Mouse (Mus musculus): ENCODE results near the gene Tsen54. TPM values are rescaled to one million over a fixed set of nuclear protein-coding genes. Genes with fewer than 3 reads are reported as not detected.

Gene Tsen54
- total RNA-seq (2012; rRNA removed) = 63.6 and 64.4 TPM in 2 replicates

GRCm38 (mm10) chr11:115814605-115815450, at the start of gene Tsen54:
Gene Tsen54, plus strand, starts transcription at chr11:115814724.
- Histone ChIP-seq H3K36me3 (ENCODE audit: control insufficient read depth, insufficient read depth, low read length, poor library complexity, severe bottlenecking) (peaks cover 13% of the 10 kb centered on the region), H3K9me3 (ENCODE audit: control insufficient read depth, insufficient read depth, low read depth, low read length) (no peaks in the 10 kb centered on the region), H3K4me1 (ENCODE audit: control insufficient read depth in 2 of 2, insufficient read depth in 2 of 2, low read length in 2 of 2, poor library complexity in 1 of 2) (peaks cover 0 to 9% of the 10 kb centered on the region in 2 experiments; a peak in 2 of 4 replicates), H3K9ac (ENCODE audit: insufficient read depth, low read depth, low read length, poor library complexity, severe bottlenecking) (peak within 1 kb of the TSS; percentile 92), H3K27ac (ENCODE audit: insufficient read depth, low read depth, low read length, poor library complexity, severe bottlenecking) (no peak within 1 kb of the TSS), H3K4me3 (ENCODE audit: insufficient read depth in 1 of 2, low read depth in 1 of 2, low read length in 2 of 2, poor library complexity in 1 of 2, severe bottlenecking in 1 of 2) (peak within 1 kb of the TSS; percentile 91 to 94)
- TF ChIP-seq HCFC1 (IDR thresholded peaks at IDR 0.05; ENCODE audit: borderline replicate concordance, insufficient read depth, low read length) (peak; percentile 60; the same call in 1 of the 2 replicates), MAFK (IDR thresholded peaks at IDR 0.05; ENCODE audit: insufficient read depth, low read depth, low read length) (no peak)
- in situ Hi-C loops (cut with MboI; ENCODE audit: low sequenced_read_pairs in 2 of 2, unreplicated experiment in 2 of 2) = no loop called here
- peak; percentile 54 for DNase-seq (ENCODE audit: low read depth, low spot score)

GRCm38 (mm10) chr11:115765103-115765606, 49.4 kb upstream of the Tsen54 start, which contains the start of gene Tmem94:
Gene Tmem94, plus strand, starts transcription at chr11:115765433.
- Histone ChIP-seq H3K4me1 (ENCODE audit: control insufficient read depth in 2 of 2, insufficient read depth in 2 of 2, low read length in 2 of 2, poor library complexity in 1 of 2) (peaks cover 2 to 6% of the 10 kb centered on the region in 2 experiments; a peak in 3 of 4 replicates), H3K36me3 (ENCODE audit: control insufficient read depth, insufficient read depth, low read length, poor library complexity, severe bottlenecking) (no peaks in the 10 kb centered on the region), H3K27ac (ENCODE audit: insufficient read depth, low read depth, low read length, poor library complexity, severe bottlenecking) (no peak within 1 kb of the TSS), H3K9ac (ENCODE audit: insufficient read depth, low read depth, low read length, poor library complexity, severe bottlenecking) (peak within 1 kb of the TSS; percentile 84), H3K4me3 (ENCODE audit: insufficient read depth in 1 of 2, low read depth in 1 of 2, low read length in 2 of 2, poor library complexity in 1 of 2, severe bottlenecking in 1 of 2) (peak within 1 kb of the TSS; percentile 87 to 97), H3K9me3 (ENCODE audit: control insufficient read depth, insufficient read depth, low read depth, low read length) (no peaks in the 10 kb centered on the region)
- TF ChIP-seq MAFK (IDR thresholded peaks at IDR 0.05; ENCODE audit: insufficient read depth, low read depth, low read length) = no peak
- peak; percentile 96 for TF ChIP-seq HCFC1 (IDR thresholded peaks at IDR 0.05; ENCODE audit: borderline replicate concordance, insufficient read depth, low read length)
- no peak for TF ChIP-seq ZC3H11A (IDR thresholded peaks at IDR 0.05; ENCODE audit: borderline replicate concordance, low read depth, low read length)
- no peak for TF ChIP-seq ZNF384 (IDR thresholded peaks at IDR 0.05; ENCODE audit: low read depth, low read length)
- peak; percentile 98 for TF ChIP-seq CHD2 (IDR thresholded peaks at IDR 0.05; ENCODE audit: low read depth, low read length)
- peak; percentile 99 for DNase-seq (ENCODE audit: low read depth, low spot score)
- in situ Hi-C loops (cut with MboI; ENCODE audit: low sequenced_read_pairs in 2 of 2, unreplicated experiment in 2 of 2) = no loop called here

- no peak for TF ChIP-seq ZC3H11A (IDR thresholded peaks at IDR 0.05; ENCODE audit: borderline replicate concordance, low read depth, low read length)
- no peak for TF ChIP-seq ZNF384 (IDR thresholded peaks at IDR 0.05; ENCODE audit: low read depth, low read length)
- no peak for TF ChIP-seq MAFK (IDR thresholded peaks at IDR 0.05; ENCODE audit: insufficient read depth, low read depth, low read length)
- Histone ChIP-seq H3K4me3 (ENCODE audit: insufficient read depth in 1 of 2, low read depth in 1 of 2, low read length in 2 of 2, poor library complexity in 1 of 2, severe bottlenecking in 1 of 2) (peak overlapping the region; percentile 87 to 97), H3K4me1 (ENCODE audit: control insufficient read depth in 2 of 2, insufficient read depth in 2 of 2, low read length in 2 of 2, poor library complexity in 1 of 2) (peaks cover 2 to 6% of the 10 kb centered on the region in 2 experiments; a peak in 3 of 4 replicates), H3K9me3 (ENCODE audit: control insufficient read depth, insufficient read depth, low read depth, low read length) (no peaks in the 10 kb centered on the region), H3K27ac (ENCODE audit: insufficient read depth, low read depth, low read length, poor library complexity, severe bottlenecking) (no peak overlapping the region), H3K36me3 (ENCODE audit: control insufficient read depth, insufficient read depth, low read length, poor library complexity, severe bottlenecking) (no peaks in the 10 kb centered on the region), H3K9ac (ENCODE audit: insufficient read depth, low read depth, low read length, poor library complexity, severe bottlenecking) (peak overlapping the region; percentile 84)
- in situ Hi-C loops (cut with MboI; ENCODE audit: low sequenced_read_pairs in 2 of 2, unreplicated experiment in 2 of 2) = no loop called here
- no peak for DNase-seq (ENCODE audit: low read depth, low spot score)
Observed at GRCm38 (mm10) chr11:115765607-115766141, 48.9 kb upstream of the Tsen54 start.

- no peak for TF ChIP-seq ZC3H11A (IDR thresholded peaks at IDR 0.05; ENCODE audit: borderline replicate concordance, low read depth, low read length)
- no peak for TF ChIP-seq HCFC1 (IDR thresholded peaks at IDR 0.05; ENCODE audit: borderline replicate concordance, insufficient read depth, low read length)
- TF ChIP-seq MAFK (IDR thresholded peaks at IDR 0.05; ENCODE audit: insufficient read depth, low read depth, low read length) = no peak
- TF ChIP-seq CHD2 (IDR thresholded peaks at IDR 0.05; ENCODE audit: low read depth, low read length) = no peak
- TF ChIP-seq ZNF384 (IDR thresholded peaks at IDR 0.05; ENCODE audit: low read depth, low read length) = no peak
- H3K4me3 ChIP-seq (ENCODE audit: insufficient read depth in 1 of 2, low read depth in 1 of 2, low read length in 2 of 2, poor library complexity in 1 of 2, severe bottlenecking in 1 of 2) = peak overlapping the region; percentile 87 to 97; a peak in 3 of 4 replicates
- H3K9me3 ChIP-seq (ENCODE audit: control insufficient read depth, insufficient read depth, low read depth, low read length) = no peaks in the 10 kb centered on the region
- in situ Hi-C loops (cut with MboI; ENCODE audit: low sequenced_read_pairs in 2 of 2, unreplicated experiment in 2 of 2) = no loop called here
- peaks cover 2 to 6% of the 10 kb centered on the region in 2 experiments; a peak in 3 of 4 replicates for H3K4me1 ChIP-seq (ENCODE audit: control insufficient read depth in 2 of 2, insufficient read depth in 2 of 2, low read length in 2 of 2, poor library complexity in 1 of 2)
- no peak overlapping the region for H3K27ac ChIP-seq (ENCODE audit: insufficient read depth, low read depth, low read length, poor library complexity, severe bottlenecking)
- no peaks in the 10 kb centered on the region for H3K36me3 ChIP-seq (ENCODE audit: control insufficient read depth, insufficient read depth, low read length, poor library complexity, severe bottlenecking)
- H3K9ac ChIP-seq (ENCODE audit: insufficient read depth, low read depth, low read length, poor library complexity, severe bottlenecking) = peak overlapping the region; percentile 0; the same call in 1 of the 2 replicates
- no peak for DNase-seq (ENCODE audit: low read depth, low spot score)
Observed at GRCm38 (mm10) chr11:115766356-115766943, 48.1 kb upstream of the Tsen54 start.

Measured in ES-E14 (cell line).